Mouse (Mus musculus) lung, embryonic 15.5 days (tissue): ENCODE results near the gene Tprgl. TPM values are rescaled to one million over a fixed set of nuclear protein-coding genes. Genes with fewer than 3 reads are reported as not detected.

Experiments
- ATAC-seq: fragments of 200-750 bp; cut with Nextera tagmentation; 2 replicates; pipeline ENCODE4 v1.8.0; 2017; ENCODE audit warnings: moderate number of reproducible peaks, borderline replicate concordance; ENCODE audit not compliant: low FRiP score, low TSS enrichment; ENCODE audit errors: extremely low read depth
- H3K27ac ChIP-seq: fragments of 300-500 bp; sonication (generic); 2 replicates; pipeline ENCODE4 v1.5.1; 2015; ENCODE audit warnings: moderate library complexity, mild to moderate bottlenecking, inconsistent platforms
- H3K27me3 ChIP-seq: fragments of 300-500 bp; sonication (generic); 2 replicates; pipeline ENCODE4 v1.6.1; 2015; ENCODE audit warnings: inconsistent platforms
- H3K36me3 ChIP-seq: fragments of 300-500 bp; sonication (generic); 2 replicates; pipeline ENCODE4 v1.6.1; 2015; ENCODE audit warnings: inconsistent platforms
- H3K4me1 ChIP-seq: fragments of 300-500 bp; sonication (generic); 2 replicates; pipeline ENCODE4 v1.6.1; 2015; ENCODE audit warnings: inconsistent platforms
- H3K4me2 ChIP-seq: fragments of 300-500 bp; sonication (generic); 2 replicates; pipeline ENCODE4 v1.6.1; 2015; ENCODE audit warnings: inconsistent platforms, mild to moderate bottlenecking, moderate library complexity
- H3K4me3 ChIP-seq: fragments of 300-500 bp; sonication (generic); 2 replicates; pipeline ENCODE4 v1.5.1; 2015; ENCODE audit warnings: mild to moderate bottlenecking, inconsistent platforms
- H3K9ac ChIP-seq: fragments of 300-500 bp; sonication (generic); 2 replicates; pipeline ENCODE4 v1.6.1; 2015; ENCODE audit warnings: inconsistent platforms
- H3K9me3 ChIP-seq: fragments of 300-500 bp; sonication (generic); 2 replicates; pipeline ENCODE4 v1.6.1; 2016; ENCODE audit warnings: inconsistent platforms
- WGBS: fragments of 180-500 bp; shearing (Covaris S2); methylation state at CpG from one replicate; pipeline ENCODE4 v1.1.7; 2015; 5-methylcytosine and 5-hydroxymethylcytosine counted together
- polyA plus RNA-seq: library from polyadenylated mRNA; unstranded; fragments of >200 nt; fragmentation: Nextera tagmentation; extraction: Ambion mirVana; gene quantifications from 2 replicates; pipeline ENCODE4 v1.2.1, GENCODE M21; 2015

The Tprgl gene
- polyA plus RNA-seq, 1 experiment from 2014 or later, result 143 TPM

DNA sequence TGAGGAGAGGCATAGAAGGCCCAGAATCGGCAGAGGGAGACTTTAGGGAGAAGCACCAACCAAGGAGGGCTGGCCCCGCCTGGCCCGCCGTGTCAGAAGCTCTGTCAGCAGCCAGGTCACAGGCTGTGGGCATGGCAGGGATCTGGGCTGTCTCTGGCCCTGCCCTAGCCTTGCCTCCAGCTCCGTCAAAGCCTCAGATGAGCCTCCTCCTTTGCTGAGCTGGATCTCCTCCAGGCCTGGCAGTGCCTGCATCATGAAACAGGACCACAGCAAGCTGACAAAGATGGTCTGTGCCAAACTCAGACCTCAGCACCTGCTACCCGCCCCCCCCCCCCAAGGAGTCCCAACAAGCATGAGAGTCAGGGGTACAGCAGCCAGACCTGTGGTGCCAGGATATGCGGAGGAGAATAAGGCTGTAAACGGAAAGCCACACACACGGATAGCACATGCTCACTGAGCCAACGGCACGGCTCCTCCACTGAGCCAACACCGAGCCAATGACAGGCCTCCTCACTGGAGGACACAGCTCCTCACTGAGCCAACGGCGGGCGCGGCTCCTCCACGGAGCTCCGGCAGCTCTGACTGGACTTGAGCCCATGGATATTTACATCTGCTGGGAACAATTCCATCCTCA lies 51.1 kb downstream of the Tprgl start:
- Histone ChIP-seq H3K4me3 (no peak overlapping the region), H3K36me3 (no peaks in the 10 kb centered on the region), H3K9me3 (no peaks in the 10 kb centered on the region), H3K9ac (no peak overlapping the region), H3K27me3 (peaks cover 7% of the 10 kb centered on the region; the same call in 1 of the 2 replicates), H3K4me1 (peaks cover 4% of the 10 kb centered on the region; the same call in 1 of the 2 replicates), H3K4me2 (no peak overlapping the region), H3K27ac (no peak overlapping the region)
- 37% methylated on average over 18 of the region's 18 CpGs for WGBS
- no peak for ATAC-seq

Other genes starting within 250 kb of the Tprgl start
- 84.1 and 90.0 TPM in 2 replicates for gene A430005L14Rik, start 203.4 kb downstream of the Tprgl start, polyA plus RNA-seq
- gene Dffb, start 185.5 kb downstream of the Tprgl start, polyA plus RNA-seq, result 12.2 and 12.4 TPM in 2 replicates
- 16.8 and 18.0 TPM in 2 replicates for gene Cep104, start 185.5 kb downstream of the Tprgl start, polyA plus RNA-seq
- gene Lrrc47, start 148.9 kb downstream of the Tprgl start, polyA plus RNA-seq, result 18.0 and 19.5 TPM in 2 replicates
- gene Smim1, start 134.4 kb downstream of the Tprgl start, polyA plus RNA-seq, result 28.9 and 39.3 TPM in 2 replicates
- gene Ccdc27, start 118.0 kb downstream of the Tprgl start, polyA plus RNA-seq, result not detected in 2 replicates
- gene Trp73, start 20.5 kb downstream of the Tprgl start, polyA plus RNA-seq, result 1.6 and 1.8 TPM in 2 replicates
- 39.5 and 41.7 TPM in 2 replicates for gene Wrap73, start 18.3 kb downstream of the Tprgl start, polyA plus RNA-seq
- gene Megf6, start 10.1 kb upstream of the Tprgl start, polyA plus RNA-seq, result 20.9 and 23.3 TPM in 2 replicates
- gene Arhgef16, start 141.0 kb upstream of the Tprgl start, polyA plus RNA-seq, result 20.8 and 23.0 TPM in 2 replicates
- gene B230104I21Rik, start 175.5 kb upstream of the Tprgl start, polyA plus RNA-seq, result not detected in 2 replicates